Comparison of ENCODE assay signal across 30 mouse cellular contexts in the genomic region with DNA sequence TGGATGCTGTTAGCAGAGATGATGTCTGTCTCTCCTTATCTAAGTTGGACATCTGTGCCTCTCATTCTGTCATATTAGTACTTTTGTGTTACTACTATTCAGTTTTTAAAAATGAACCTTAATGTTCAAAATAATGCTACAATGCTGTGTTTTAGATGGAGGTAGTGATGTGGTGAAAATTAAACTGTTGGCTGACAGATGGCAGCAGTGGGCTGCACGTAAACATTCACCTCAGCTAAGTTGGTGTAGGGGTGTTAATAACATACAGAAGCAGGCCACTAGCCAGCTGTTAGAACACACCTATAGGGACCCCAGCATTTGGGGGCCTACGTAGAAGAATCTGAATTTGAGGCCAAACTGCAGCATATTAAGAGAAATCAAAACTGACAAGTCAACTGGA. TPM values are rescaled to one million over a fixed set of nuclear protein-coding genes. Genes with fewer than 3 reads are reported as not detected.
A peak's percentile ranks its signal among the peaks of the same experiment; 100 is the strongest.
DNase-seq lines count a peak whose midpoint lies in the region; TF ChIP-seq lines count a peak whose summit lies in the region.
"Had no signal": no experiment of that assay in that cellular context is flagged by ENCODE, and none has a peak within 500 bp of the region (broad histone marks: within the 10 kb centered on the region; RNA-seq: fewer than 3 reads in every experiment).

No protein-coding gene starts in this region.

- no peaks in the 10 kb centered on the region; the same call in 1 of the 2 replicates for H3K79me2 ChIP-seq in MEL (ENCODE audit: control insufficient read depth, insufficient read depth, low read length, poor library complexity)

- intact Hi-C loops in left cerebral cortex, adult 2 months (cut with DNase I): loop anchor here (2.0 to 5.0 kb wide), 2 partner anchors 54 to 67 kb away; no protein-coding TSS in a partner anchor
- intact Hi-C loops in gastrocnemius, postnatal 36 days (cut with DNase I): loop anchor here (2.0 to 5.0 kb wide), 2 partner anchors 65 to 204 kb away; no protein-coding TSS in a partner anchor

- DNase-seq in left cerebral cortex, adult 2 months (ENCODE audit: extremely low spot score in 1 of 2, low spot score in 2 of 2): no peak
- no peak for DNase-seq in left cerebral cortex, adult 11 months (ENCODE audit: low spot score)
- DNase-seq in A20 (ENCODE audit: low read depth, low spot score) (peak; percentile 30), MEL (ENCODE audit: low read depth, low spot score) (no peak)
- peak; percentile 12 for DNase-seq in splenic B cell, adult 2 months (ENCODE audit: low read depth, low spot score)
- DNase-seq in gastrocnemius, postnatal 36 days: no peak
- no peak for DNase-seq in frontal cortex, postnatal 14 days (ENCODE audit: low spot score in 2 of 2)
- DNase-seq: adrenal gland, adult 8-10 months; cerebellum, adult 2 months; cerebellum, postnatal 25 days; embryo, embryonic 11 days; gastrocnemius, postnatal 14 days; heart, adult 18-20 months; heart, postnatal 14 days; kidney, adult 8-10 months; kidney, postnatal 10 days; liver, embryonic 13.5 days; lung, postnatal 4 days; right cerebral cortex, postnatal 25 days; spleen, adult 18-20 months; thymus, postnatal 14 days had no signal

- TF ChIP-seq POLR2A in MEL (IDR thresholded peaks at IDR 0.05; ENCODE audit: control insufficient read depth in 1 of 2, insufficient read depth in 1 of 2, low read depth in 1 of 2, low read length in 2 of 2, poor library complexity in 1 of 2): no peak

- H3K9ac ChIP-seq in MEL (ENCODE audit: control insufficient read depth, low read depth, low read length, poor library complexity, severe bottlenecking): no peak overlapping the region
- H3K9ac ChIP-seq: embryonic facial prominence, embryonic 13.5 days; forebrain, embryonic 15.5 days; heart, embryonic 13.5 days; hindbrain, embryonic 13.5 days; limb, embryonic 12.5 days; liver, embryonic 13.5 days; lung, embryonic 15.5 days; neural tube, embryonic 12.5 days had no signal

- peaks cover 0 to 53% of the 10 kb centered on the region in 2 experiments; a peak in 3 of 4 replicates for H3K36me3 ChIP-seq in MEL (ENCODE audit: control insufficient read depth in 1 of 2, insufficient read depth in 2 of 2, low read length in 2 of 2)
- peaks cover 15% of the 10 kb centered on the region for H3K36me3 ChIP-seq in splenic B cell, adult 2 months (ENCODE audit: control insufficient read depth, insufficient read depth, low read length, poor library complexity, severe bottlenecking)

- H3K27me3 ChIP-seq in MEL (ENCODE audit: control insufficient read depth in 1 of 2, insufficient read depth in 2 of 2, low read length in 2 of 2): no peaks in the 10 kb centered on the region
- no peaks in the 10 kb centered on the region for H3K27me3 ChIP-seq in splenic B cell, adult 2 months (ENCODE audit: control insufficient read depth, insufficient read depth, low read length, poor library complexity, severe bottlenecking)
- H3K27me3 ChIP-seq: embryonic facial prominence, embryonic 13.5 days; forebrain, embryonic 15.5 days; heart, embryonic 13.5 days; hindbrain, embryonic 13.5 days; limb, embryonic 12.5 days; liver, embryonic 13.5 days; lung, embryonic 15.5 days; neural tube, embryonic 12.5 days had no signal

- TF ChIP-seq CTCF in left cerebral cortex, adult 2 months (IDR thresholded peaks at IDR 0.05): peak; percentile 4; the same call in 1 of the 2 replicates
- TF ChIP-seq CTCF in MEL (IDR thresholded peaks at IDR 0.05 in 2 of 3, conservative IDR thresholded peaks at IDR 0.05 in 1 of 3; ENCODE audit: control insufficient read depth in 1 of 3, insufficient read depth in 1 of 3, low read depth in 2 of 3, low read length in 3 of 3, poor library complexity in 1 of 3, severe bottlenecking in 1 of 3): peak in 1 of 3 experiments; percentile 41; a peak in 2 of 6 replicates

- H3K9me3 ChIP-seq in MEL (replicated peaks; ENCODE audit: insufficient read depth, low read length): no peaks in the 10 kb centered on the region
- H3K9me3 ChIP-seq: embryonic facial prominence, embryonic 13.5 days; forebrain, embryonic 15.5 days; heart, embryonic 13.5 days; hindbrain, embryonic 13.5 days; limb, embryonic 12.5 days; liver, embryonic 13.5 days; lung, embryonic 15.5 days; midbrain, embryonic 10.5 days; neural tube, embryonic 12.5 days had no signal

- no peak overlapping the region for H3K4me3 ChIP-seq in left cerebral cortex, adult 2 months
- H3K4me3 ChIP-seq in MEL (ENCODE audit: control insufficient read depth in 1 of 2, insufficient read depth in 1 of 2, low read depth in 2 of 2, low read length in 2 of 2): no peak overlapping the region
- H3K4me3 ChIP-seq: embryonic facial prominence, embryonic 13.5 days; erythroblast, embryonic 14.5 days; forebrain, embryonic 15.5 days; heart, embryonic 13.5 days; hindbrain, embryonic 13.5 days; limb, embryonic 12.5 days; liver, embryonic 13.5 days; lung, embryonic 15.5 days; midbrain, embryonic 10.5 days; neural tube, embryonic 12.5 days had no signal

- TF ChIP-seq EP300 in MEL (IDR thresholded peaks at IDR 0.05; ENCODE audit: low read depth in 1 of 2, low read length in 2 of 2): no peak

- 0 out of 4 replicates have a peak, but pooled peaks cover 0 to 2% of the 10 kb centered on the region in 2 experiments for H3K4me1 ChIP-seq in MEL (ENCODE audit: control insufficient read depth in 1 of 2, insufficient read depth in 2 of 2, low read length in 2 of 2)
- H3K4me1 ChIP-seq: embryonic facial prominence, embryonic 13.5 days; forebrain, embryonic 15.5 days; heart, embryonic 13.5 days; hindbrain, embryonic 13.5 days; limb, embryonic 12.5 days; liver, embryonic 13.5 days; lung, embryonic 15.5 days; midbrain, embryonic 10.5 days; neural tube, embryonic 12.5 days had no signal

- H3K27ac ChIP-seq in left cerebral cortex, adult 2 months: no peak overlapping the region
- H3K27ac ChIP-seq in MEL (ENCODE audit: control insufficient read depth, low read depth, low read length): no peak overlapping the region
- H3K27ac ChIP-seq: embryonic facial prominence, embryonic 13.5 days; forebrain, embryonic 15.5 days; heart, embryonic 13.5 days; hindbrain, embryonic 13.5 days; limb, embryonic 12.5 days; liver, embryonic 13.5 days; lung, embryonic 15.5 days; midbrain, embryonic 10.5 days; neural tube, embryonic 12.5 days had no signal

- TF ChIP-seq RAD21 in MEL (IDR thresholded peaks at IDR 0.05; ENCODE audit: low read depth, low read length): peak; percentile 35

TF ChIP-seq in MEL, 35 proteins besides CTCF, POLR2A, EP300 and RAD21:
- no peak for TF ChIP-seq CHD1 (IDR thresholded peaks at IDR 0.05; ENCODE audit: low read depth, low read length)
- 0 out of 2 replicates have a peak, but pooled peaks have one; percentile 15 for TF ChIP-seq ZC3H11A (IDR thresholded peaks at IDR 0.05; ENCODE audit: low read depth, low read length)
- peak; percentile 42; the same call in 1 of the 2 replicates for TF ChIP-seq SMC3 (IDR thresholded peaks at IDR 0.05; ENCODE audit: low read depth, low read length)

RNA-seq across cellular contexts. Expression of gene Tm9sf2, which starts 24.8 kb away (rescaled TPM):
- 100 to 1,000 TPM; 105 to 110 TPM for total RNA-seq in left cerebral cortex, adult 2 months (2021)
- 55.8 and 59.6 TPM in 2 replicates for total RNA-seq in MEL (2012; rRNA removed)
- polyA plus RNA-seq in MEL (2012; ENCODE audit: insufficient read depth in 1 of 2, insufficient read length in 2 of 2, low read depth in 1 of 2, low replicate concordance in 2 of 2, missing spikeins in 1 of 2): 10 to 100 TPM in 1 of 2 experiments, not detected in 1; 62.7 TPM
- 10 to 100 TPM; 53.7 to 59.3 TPM for total RNA-seq in gastrocnemius, postnatal 36 days (2021)

RNA-seq across cellular contexts. Expression of gene Clybl, which starts 49.9 kb away (rescaled TPM):
- 10 to 100 TPM; 24.7 to 25.6 TPM for total RNA-seq in left cerebral cortex, adult 2 months (2021)
- total RNA-seq in MEL (2012; rRNA removed): 13.4 and 14.4 TPM in 2 replicates
- 10 to 100 TPM in 1 of 2 experiments, not detected in 1; 36.6 TPM for polyA plus RNA-seq in MEL (2012; ENCODE audit: insufficient read depth in 1 of 2, insufficient read length in 2 of 2, low read depth in 1 of 2, low replicate concordance in 2 of 2, missing spikeins in 1 of 2)
- total RNA-seq in gastrocnemius, postnatal 36 days (2021): 10 to 100 TPM; 62.1 to 68.5 TPM

Comparison
In these comparisons a context has a peak if more than half of its experiments do, and no peak if none do; other contexts are left out.
1. DNase-seq: peak in A20 (single experiment) and splenic B cell, adult 2 months (single experiment); none in left cerebral cortex, adult 2 months (0 of 2), left cerebral cortex, adult 11 months (single experiment), MEL (single experiment), gastrocnemius, postnatal 36 days (0 of 2) and frontal cortex, postnatal 14 days (0 of 2).